Mouse (Mus musculus) left cerebral cortex, adult 8-10 months (tissue): ENCODE measurements around the gene Mrln. TPM values are rescaled to one million over a fixed set of nuclear protein-coding genes. Genes with fewer than 3 reads are reported as not detected.
"Not testable (repeated sequence)": the region's sequence is repeated elsewhere in the genome, so short reads cannot be mapped to it uniquely, and the experiment has no call there.

Experiments used
- DNase-seq, 2 experiments: peaks; one replicate each; pipeline ENCODE4 v3.0.0; 2022; ENCODE audit warnings: low spot score in 2 of 2
- total RNA-seq, 4 experiments: library from RNA; stranded (reverse); gene quantifications; 2 replicates each; pipeline ENCODE4 v1.2.4; 2022

The Mrln gene
- total RNA-seq, 4 experiments from 2014 or later = not detected

DNA sequence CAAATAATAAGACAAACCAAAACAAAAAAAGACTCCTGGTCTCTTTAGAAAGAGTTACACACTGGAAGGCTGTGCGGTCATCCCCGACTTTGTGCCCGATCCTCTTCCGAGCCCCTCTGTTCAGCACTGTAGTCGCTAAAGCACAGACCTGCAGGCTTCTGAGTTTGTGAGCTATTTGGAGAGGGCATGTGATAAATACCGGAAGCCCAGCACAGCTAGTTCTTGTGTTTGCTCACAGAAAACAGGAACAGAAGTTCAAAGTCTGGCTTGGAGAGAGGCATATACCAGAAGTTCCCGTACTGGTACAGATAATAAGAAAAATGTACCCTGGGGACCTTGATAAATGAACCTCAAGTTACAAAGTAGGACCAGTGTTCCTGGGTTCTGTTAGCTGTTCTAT lies 9.2 kb upstream of the Mrln start:
- no peak for DNase-seq

DNA sequence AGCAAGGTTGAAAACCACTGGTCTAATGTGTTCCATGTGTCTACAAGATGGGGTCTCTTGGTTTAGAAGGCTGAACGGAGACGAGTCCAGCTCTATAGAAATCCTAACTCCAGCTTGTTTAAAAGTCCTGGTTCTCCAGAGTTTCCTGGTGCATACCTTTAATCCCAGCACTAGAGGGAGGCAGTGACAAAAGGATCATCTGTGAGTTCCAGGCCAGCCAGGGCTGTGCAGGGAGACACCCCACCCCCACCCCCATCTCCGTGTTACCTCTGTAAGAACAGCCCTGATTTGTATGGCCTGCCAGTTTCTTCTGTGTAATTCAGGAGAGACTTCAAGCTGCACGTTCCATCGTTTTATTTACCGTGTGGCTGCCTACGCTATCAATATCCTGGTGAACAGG lies 8.7 kb upstream of the Mrln start:
- no peak for DNase-seq

DNA sequence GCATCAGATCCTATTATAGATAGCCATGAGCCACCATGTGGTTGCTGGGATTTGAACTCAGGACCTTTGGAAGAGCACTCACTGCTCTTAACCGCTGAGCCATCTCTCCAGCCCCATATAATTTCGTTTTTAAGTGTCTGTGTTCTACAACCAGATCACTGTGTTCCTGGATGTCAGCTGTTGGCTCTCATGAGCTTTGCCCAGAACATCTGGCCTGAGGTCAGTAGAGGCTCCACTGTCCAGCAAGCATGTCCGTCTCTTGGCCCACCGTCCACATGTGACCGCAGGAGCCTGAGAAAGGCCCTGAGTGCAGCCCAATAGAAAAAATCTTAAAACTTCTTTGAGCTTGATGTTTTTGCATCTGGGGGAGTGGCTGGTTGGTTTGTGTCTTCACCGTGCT lies 7.8 kb upstream of the Mrln start:
- DNase-seq = no peak

DNA sequence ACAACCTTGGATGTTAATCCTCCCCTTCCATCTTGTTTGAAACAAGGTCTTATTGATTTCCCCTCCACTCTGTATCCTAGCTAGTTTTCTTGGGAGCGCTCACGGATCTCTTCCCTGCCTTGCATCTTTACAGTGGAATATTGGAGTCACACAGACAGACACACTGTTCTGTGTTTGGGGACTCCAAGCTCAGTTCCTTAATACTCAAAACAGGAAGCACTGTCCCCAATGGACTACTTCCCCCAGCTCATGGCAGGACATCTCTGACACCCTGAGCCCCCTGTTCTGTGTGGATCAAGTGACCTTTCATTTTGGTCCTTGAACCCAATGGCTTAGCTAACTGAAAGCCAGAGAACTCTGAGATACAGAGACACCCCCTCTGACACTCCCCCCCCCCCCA lies 6.9 kb upstream of the Mrln start:
- no peak for DNase-seq

DNA sequence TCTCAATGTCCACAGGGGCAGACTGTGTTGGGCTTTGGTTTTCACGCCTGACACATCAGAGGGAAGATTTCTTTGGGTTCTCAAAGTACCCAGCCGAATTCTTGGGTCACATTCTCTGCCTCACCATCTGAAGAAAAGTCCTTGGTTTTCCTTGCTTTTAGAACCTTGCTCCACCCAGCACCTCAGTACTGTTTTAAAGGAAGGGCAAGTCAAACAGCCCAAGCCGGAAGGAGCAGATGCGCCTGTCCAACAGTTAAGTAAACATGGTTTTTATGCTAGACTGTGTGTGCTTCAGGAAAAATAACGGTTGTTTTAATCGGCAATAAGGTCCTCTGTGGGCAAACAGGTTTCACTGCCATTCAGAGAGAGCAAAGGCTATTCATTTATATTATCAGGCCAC lies 6.5 kb upstream of the Mrln start:
- no peak for DNase-seq

DNA sequence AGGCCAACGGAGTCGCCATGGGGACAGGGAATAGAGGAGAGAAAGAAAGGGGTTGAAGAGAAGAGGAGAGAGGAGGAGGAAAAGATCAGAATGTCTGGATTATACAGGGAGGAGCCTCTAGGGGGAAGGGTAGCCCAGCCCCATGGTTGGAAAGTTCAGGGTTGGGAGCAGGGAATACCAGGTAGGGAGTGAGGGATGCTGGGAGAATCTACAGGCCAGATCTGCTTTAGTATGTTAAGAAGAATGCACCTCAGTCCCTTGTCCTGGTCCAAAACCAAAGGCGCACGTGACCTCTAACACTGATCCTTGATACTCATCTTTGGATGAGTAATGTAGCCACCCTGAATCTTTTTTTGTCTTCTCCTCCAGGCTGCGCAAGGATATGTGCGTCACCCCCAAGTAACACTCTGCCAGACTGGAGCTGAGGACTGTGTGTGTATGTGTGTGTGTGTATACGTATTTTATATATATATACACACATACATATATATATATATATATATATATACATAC lies 5.5 kb upstream of the Mrln start:
- no peak for DNase-seq

DNA sequence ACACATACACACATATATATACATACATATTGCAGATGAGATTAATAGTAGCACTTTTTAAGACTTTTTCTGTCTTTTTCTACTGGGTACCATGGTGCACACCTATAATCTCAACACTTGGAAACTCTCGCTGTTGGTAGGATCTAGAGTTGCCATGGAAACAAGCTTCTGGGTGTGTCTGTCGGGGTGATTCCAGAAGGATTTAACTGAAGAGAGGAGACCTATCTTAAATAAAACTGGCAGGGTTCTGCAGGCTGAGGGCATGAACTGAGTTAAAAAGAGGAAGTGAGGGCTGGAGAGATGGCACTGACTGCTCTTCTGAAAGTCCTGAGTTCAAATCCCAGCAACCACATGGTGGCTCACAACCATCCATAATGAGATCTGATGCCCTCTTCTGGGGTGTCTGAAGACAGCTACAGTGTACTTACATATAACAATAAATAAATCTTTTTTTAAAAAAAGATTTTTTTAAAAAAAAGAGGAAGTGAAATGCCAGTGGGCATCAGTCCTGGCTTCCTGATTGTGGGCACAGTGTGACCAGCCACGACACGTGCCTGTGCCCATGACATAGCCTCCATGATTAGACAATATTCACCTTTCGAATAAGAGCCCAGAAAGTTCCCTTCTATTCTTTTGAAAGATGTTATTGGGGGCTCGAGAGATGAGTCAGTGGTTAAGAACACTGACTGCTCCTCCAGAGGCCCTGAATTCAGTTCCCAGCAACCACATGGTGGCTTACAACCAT lies 4.8 kb upstream of the Mrln start:
- DNase-seq = no peak

DNA sequence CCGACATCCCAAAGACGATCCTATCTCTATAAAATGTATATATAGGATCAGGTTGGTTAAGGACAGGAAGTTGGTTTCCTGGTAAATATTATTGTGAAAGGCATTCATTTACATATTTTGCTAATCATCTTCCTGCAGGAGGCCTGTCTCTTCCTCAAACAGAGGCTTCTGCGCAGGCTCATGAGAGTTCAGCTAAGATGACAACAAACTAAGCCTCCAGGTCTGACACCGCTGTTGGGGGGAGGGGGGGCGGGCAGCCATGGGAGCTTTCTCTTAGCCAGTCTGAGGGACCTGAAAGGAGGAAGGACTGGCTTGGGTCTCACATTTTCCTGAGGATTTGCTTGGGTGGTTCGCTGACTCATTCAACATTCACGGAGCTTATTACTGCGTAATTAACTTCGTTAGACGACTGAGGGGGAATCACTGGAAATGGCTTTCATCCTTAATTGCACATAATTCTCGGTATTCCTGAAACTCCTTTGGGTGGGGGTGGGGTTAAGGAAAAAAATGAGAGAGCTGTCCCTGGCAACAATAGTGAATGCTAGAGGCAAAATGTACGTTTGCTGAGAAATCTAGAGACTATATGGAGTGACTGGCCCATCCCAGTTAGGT lies 3.5 kb upstream of the Mrln start:
- DNase-seq = no peak

DNA sequence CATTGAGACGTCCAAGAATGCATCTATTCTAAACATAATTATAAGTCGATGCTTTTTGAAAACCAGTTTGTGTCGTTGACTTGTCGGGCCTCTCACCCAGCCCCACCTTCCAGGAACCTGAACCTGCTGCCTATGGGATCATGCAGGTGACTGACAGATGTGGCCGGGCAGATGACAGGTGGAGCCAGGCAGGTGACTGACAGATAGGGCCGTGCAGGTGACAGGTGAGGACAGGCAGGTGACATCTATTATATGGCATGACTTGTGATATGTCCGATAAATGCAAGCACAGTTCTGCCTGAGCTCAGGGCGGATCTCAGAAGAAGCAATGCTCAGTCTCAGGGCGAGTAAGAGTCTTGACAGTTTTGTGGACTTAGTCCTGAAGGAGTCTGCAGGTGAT lies 6.8 kb downstream of the Mrln start:
- no peak for DNase-seq

DNA sequence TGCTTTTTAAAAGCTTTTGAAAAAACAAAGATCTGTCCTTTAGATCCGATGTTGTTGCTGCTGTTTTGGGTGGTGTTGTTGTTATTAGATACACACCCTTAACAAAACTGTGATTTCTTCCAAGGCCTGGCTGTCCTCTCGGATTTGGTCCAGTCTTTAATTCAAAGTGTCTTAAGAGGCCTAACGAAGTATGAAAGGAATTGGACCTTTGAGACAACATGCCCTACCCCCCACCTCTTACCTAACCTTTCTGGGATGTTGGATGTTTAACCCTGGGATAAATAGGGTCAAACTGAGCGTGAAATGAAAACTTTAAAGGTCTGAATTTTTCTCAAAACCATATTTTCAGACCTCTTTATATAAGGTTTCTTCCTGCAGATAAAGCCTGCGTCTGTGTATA lies 16.5 kb downstream of the Mrln start:
- no peak for DNase-seq

DNA sequence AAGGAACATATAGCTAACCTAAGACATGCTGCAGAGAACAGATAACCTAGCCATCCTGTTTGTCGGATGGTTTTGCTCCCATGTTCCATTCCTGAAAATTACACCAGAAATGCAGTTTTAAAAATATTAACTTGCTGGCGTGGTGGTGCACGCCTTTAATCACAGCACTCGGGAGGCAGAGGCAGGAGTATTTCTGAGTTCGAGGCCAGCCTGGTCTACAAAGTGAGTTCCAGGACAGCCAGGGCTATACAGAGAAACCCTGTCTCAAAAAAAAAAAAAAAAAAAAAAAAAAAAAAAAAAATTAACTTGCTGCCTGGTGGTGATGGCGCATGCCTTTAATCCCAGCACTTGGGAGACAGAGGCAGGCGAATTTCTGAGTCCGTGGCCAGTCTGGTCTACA lies 17.8 kb downstream of the Mrln start:
- not testable (repeated sequence) for DNase-seq

DNA sequence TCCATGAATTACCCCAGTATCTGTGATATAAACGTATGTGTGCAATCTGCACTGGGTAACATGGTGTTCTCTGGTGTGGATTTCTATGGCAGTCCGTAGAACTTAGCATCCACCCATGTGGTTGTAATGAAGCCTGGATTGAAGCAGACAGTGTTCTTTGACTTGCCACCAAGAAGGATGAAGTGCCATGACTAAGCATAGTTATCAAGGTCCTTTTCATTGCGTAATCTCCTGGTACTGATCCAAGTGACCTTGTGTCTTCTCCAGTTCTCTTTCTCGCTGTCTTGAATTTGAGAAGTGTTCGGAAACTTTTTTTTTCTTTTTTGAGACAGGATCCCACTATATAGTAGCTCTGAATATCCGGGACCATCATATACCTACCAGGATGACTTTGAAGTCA lies 20.1 kb downstream of the Mrln start:
- DNase-seq = no peak

DNA sequence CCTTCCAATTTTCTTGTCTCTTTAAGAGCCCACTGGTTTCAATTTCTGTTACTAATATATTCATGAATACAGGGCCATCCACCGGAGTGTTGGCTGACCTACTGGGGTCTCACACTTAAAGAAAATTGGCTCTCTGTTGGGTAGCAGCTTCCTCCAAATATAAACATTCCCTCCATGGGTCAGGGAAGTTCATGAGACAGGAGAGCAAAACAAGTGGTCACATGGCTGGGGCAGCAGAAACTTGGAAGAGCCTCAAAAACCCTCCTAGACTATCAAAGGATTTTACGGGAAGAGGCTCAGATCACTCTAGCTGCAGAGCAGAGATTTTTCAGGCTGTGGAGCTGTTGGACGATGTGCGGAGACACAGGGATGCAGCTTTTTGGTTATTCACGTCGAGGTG lies 21.3 kb downstream of the Mrln start:
- DNase-seq = no peak

DNA sequence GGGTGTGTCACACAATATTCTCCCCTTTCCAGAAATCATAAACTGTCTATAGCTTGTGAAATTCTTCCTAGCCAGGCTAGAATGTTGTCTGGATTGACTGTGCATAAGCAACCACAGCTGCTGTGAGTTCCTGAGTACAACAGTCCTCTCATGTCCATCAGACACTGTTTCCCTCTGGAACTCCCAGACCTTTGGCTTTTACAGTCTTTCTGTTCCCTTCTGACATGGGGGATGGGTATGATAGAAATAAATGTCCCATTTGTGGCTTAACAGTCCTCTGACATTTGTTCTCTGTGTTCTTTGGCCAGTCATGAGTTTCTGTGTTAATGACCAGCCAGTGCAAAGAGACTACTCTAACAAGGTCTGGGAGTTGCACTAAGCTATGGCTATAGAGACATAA lies 22.1 kb downstream of the Mrln start:
- no peak for DNase-seq

DNA sequence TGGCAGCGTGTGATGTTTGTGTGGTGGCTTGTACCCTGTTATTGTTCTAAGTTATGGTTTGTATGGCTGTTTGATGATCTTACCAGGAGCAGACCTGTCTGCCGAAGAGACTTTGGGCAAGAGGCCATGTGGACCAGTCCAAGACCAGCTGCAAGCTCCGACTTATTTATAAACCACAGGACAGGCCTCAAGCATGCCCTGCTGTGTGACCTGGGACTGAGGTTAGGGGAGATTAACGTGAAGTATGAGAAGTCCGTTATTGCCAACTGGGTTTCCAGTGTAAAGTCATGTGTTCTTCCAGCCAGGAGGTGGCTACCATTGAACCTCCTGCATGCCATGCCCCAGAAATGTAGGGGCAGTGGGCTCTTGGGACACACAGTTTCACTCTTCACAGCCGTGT lies 25.9 kb downstream of the Mrln start:
- no peak for DNase-seq

DNA sequence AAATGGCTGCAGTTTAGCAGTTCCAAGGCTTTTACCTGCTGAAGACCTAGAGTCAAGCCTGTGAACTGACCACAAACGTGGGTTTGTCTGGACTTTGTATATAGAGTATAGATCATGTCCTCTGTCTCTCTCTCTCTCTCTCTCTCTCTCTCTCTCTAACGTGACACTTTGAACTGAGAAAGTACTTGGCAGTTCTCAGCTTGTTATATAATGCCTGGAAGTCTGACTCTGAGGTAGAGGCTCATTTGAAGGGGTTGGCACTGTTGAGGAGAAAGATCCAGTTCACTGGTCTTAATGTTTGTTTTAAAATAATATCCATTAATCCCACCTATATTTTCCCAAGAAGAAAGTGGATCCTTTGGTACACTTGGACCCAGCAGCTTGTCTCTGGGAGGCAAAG lies 33.5 kb downstream of the Mrln start:
- DNase-seq = no peak

DNA sequence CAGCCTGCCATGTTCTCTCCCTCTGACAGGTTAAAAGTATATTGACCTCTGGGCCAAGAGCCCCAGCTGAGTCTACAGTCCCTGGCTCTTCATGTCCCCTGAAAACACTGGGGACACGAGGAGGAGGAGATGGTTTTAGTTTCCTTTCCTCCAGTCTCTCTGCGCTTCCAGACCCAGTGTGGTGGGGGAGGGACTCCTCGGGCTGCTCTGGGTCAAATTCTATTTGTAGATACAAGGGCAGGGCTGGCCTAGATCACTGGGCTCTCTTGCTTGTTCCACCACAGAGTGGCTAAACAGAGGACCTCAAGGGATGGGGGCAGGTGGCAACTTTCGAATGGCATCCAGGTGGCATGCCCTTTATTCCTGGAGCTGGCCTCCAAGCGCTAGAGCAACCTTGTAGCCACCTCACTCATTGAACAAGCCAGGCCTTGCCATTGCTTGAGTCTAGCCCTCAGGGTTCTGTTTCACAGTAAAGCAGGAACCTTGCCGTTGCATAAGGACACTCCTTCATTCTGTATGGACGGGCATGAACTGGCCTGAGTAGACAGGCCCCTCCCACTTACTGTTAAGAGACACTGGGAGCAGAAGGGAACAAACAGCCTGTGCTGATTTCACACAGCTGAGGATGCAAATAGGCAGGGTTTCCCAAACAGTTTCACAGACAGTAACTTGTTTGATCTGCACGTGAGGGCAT lies 38.4 kb downstream of the Mrln start:
- no peak for DNase-seq

DNA sequence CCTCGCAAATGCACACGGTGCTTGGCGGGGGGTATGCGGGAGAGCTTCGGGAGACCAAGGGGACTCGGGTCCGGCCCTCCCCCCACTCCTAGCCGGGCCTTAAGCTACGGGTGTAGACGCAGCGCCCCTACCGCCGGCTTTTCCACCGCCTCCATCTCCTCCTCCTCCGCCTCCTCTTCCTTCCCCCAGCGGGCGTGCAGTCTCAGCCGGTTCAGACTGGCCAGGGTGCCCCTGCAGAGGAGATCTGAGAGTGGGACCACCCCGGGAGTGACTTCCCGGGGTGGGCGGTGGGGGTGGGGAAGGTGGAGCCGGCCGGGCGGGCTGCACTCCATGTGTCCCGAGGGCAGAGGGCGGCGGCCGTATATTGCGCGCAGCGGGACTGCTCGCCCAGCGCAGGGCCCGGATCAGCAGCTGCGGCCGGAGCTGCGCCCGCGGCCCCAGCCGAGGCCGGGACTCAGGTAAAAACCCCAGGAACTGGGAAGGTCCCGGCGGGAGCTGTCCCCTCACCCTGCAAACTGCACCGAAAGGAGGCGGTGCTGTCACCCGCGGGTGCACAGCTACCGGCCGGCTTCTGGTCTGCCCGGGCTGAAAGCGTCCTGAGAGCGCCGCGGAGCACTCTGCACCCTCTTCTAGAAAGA lies 40.6 kb downstream of the Mrln start, which contains the start of gene Slc16a9:
Gene Slc16a9 (plus strand): TSS at position 180 of the 638 bp plus-strand sequence.
- DNase-seq = no peak

DNA sequence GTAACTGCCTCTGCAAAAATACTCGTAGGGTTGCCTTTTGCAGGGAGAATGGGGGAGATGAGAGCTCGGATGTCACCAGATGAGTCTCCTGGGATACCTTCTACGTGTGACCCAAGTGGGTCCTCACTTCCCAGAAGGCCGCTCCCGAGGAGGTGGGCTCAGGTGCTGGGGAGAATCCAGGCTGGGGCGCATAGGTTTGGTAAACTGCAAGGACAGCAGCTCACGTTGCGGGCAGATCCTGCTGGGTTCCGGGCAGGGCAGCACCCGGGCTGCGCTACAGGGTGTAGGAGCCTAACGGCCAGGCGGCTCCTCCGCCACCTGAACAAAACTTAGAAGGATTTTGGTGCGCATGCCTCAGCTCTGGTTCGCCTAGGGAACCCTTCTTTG lies 41.1 kb downstream of the Mrln start:
- DNase-seq = no peak

DNA sequence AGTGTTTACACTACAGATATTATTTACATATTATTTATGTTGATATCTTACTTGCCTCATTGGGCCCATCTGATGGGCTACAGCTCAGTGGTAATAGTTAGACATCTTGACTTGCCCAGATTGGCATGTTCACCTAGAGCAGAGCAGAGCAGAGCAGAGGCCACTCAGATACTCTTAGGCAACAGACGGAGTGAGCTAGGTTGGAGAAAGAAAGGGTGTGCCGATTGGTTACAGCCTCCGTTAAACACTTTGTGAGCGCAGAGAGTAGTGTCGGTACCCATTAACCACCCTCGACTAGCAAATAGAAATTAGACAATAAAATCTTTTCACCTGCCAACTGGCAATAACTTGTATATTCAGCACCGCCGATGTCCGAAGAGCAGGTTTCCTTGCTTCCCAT lies 41.6 kb downstream of the Mrln start:
- no peak for DNase-seq

DNA sequence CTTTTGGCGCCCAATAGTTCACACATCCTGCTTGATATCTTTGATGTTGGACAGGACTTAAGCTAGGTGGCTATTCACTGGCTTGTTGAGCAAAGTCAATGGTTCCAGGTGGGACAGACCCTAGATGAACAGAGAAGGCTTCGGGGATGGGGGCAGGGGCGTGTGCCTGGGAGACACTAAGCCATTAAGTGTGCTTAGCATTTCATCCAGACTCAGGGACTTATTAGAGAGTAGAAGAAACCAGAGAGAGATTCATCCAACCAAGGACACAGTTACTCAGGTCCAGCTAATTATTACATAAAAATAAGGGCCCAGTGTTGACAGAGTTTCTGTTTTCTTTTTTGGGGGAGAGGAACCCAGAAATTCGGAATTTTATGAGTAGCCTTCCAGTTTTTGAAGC lies 45.9 kb downstream of the Mrln start:
- DNase-seq = no peak

DNA sequence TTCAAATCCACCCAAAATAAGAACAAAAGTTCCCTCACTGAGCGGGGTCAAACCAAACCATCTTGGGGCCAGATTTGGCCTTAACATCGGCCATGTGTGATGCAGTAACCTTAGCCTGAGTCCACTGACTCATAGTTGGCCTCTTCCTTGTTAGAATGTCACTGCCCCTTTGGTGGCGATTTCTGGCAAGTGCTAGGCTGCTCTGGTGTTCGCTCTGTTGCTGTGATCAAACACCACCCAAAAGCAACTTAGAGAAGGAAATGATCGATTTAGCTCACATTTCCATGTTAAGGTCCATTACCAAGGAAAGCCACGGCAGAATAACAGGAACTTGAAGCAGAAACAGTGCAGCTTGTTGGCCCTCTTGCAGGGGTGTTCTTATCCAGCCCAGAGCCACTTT lies 46.3 kb downstream of the Mrln start:
- DNase-seq = no peak
